Mouse (Mus musculus) bone marrow, adult 2 months (tissue): ENCODE measurements around the gene Dync1i1.

ENCODE experiments used
- CTCF ChIP-seq: fragments of 200-500 bp; IDR thresholded peaks from 2 replicates; pipeline ENCODE4 v1.5.1; 2011; ENCODE audit warnings: low read length, control low read depth; ENCODE audit not compliant: control insufficient read depth, insufficient read depth
- POLR2A ChIP-seq: fragments of 200-500 bp; IDR thresholded peaks from 2 replicates; pipeline ENCODE4 v1.6.1; 2011; ENCODE audit warnings: low read depth, mild to moderate bottlenecking, control low read depth, low read length, borderline replicate concordance; ENCODE audit not compliant: control insufficient read depth

DNA sequence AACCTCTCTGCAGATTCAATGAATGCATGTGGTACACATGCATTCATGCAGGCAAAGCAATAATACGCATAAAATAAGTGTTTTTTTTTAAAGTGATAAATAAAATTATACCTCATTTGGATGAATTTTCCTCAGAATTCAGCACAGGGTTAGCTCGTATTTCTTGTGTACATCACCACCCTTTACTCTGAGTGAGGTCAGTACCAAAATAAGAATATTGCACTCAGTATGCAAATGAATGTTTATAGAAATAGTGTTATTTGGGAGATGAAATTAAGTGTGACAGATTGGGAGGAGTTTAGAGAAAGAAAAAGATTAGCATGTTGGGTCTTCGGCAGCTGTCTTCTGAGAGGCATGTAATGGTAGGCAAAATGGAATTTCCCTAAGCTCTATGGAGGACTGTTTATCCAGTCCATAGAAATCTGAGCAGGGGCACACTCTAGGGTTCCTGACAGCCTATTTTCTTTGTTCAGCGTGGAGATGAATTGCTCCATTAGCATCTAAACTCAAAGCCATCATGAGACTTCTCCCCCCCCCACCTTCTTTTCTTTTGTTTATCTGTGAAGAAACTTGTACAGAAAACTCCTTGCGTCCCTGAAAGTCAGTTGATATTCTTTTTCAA, 31.2 kb downstream of the Dync1i1 start:
- no peak for TF ChIP-seq CTCF
- TF ChIP-seq POLR2A: no peak
